In genomic region chr2:11140385-11140784, GRCm38 (mm10) we compare ENCODE assay signal across 19 mouse cellular contexts.
"Had no signal": no experiment of that assay in that cellular context is flagged by ENCODE, and none has a peak within 500 bp of the region (broad histone marks: within the 10 kb centered on the region; RNA-seq: fewer than 3 reads in every experiment).

No protein-coding gene starts in this region.

- H3K4me2 ChIP-seq: lung, embryonic 15.5 days; midbrain, embryonic 11.5 days; midbrain, embryonic 13.5 days; midbrain, embryonic 15.5 days; neural tube, embryonic 12.5 days had no signal

- H3K4me1 ChIP-seq: lung, embryonic 15.5 days; midbrain, embryonic 13.5 days; midbrain, embryonic 15.5 days; neural tube, embryonic 12.5 days had no signal

- H3K9ac ChIP-seq: lung, embryonic 15.5 days; midbrain, embryonic 13.5 days; midbrain, embryonic 15.5 days; neural tube, embryonic 12.5 days had no signal

- H3K27ac ChIP-seq: lung, embryonic 15.5 days; macrophage; midbrain, embryonic 13.5 days; midbrain, embryonic 15.5 days; neural tube, embryonic 12.5 days had no signal

- DNase-seq: lung, adult 2 months; lung, postnatal 14 days; lung, postnatal 36 days; retina, postnatal 1 day; right cerebral cortex, adult 18-20 months; right cerebral cortex, postnatal 25 days; right cerebral cortex, postnatal 4 days; spleen, adult 18-20 months; thymus, adult 18-20 months; thymus, postnatal 14 days; thymus, postnatal 36 days had no signal

- H3K4me3 ChIP-seq: lung, embryonic 15.5 days; megakaryocyte, embryonic 14.5 days; midbrain, embryonic 13.5 days; midbrain, embryonic 15.5 days; neural tube, embryonic 12.5 days had no signal

- H3K27me3 ChIP-seq: lung, embryonic 15.5 days; megakaryocyte, embryonic 14.5 days; midbrain, embryonic 13.5 days; midbrain, embryonic 15.5 days; neural tube, embryonic 12.5 days had no signal

- H3K9me3 ChIP-seq: lung, embryonic 15.5 days; midbrain, embryonic 13.5 days; midbrain, embryonic 15.5 days had no signal

- H3K36me3 ChIP-seq: lung, embryonic 15.5 days; midbrain, embryonic 13.5 days; midbrain, embryonic 15.5 days; neural tube, embryonic 12.5 days had no signal

- ATAC-seq: lung, postnatal 0 days; midbrain, embryonic 13.5 days; midbrain, embryonic 15.5 days had no signal
